In genomic region chr4:106317179-106318055, GRCm38 (mm10) we compare ENCODE assay signal across 8 mouse cellular contexts. TPM values are rescaled to one million over a fixed set of nuclear protein-coding genes. Genes with fewer than 3 reads are reported as not detected.
A peak's percentile ranks its signal among the peaks of the same experiment; 100 is the strongest.
DNase-seq lines count a peak whose midpoint lies in the region; ATAC-seq and TF ChIP-seq lines count a peak whose summit lies in the region.

No protein-coding gene starts in this region.

- WGBS in heart, embryonic 13.5 days = 13% methylated on average over 19 of the region's 19 CpGs
- WGBS in liver, embryonic 11.5 days = 12% methylated on average over 19 of the region's 19 CpGs
- 11% methylated on average over 19 of the region's 19 CpGs for WGBS in stomach, embryonic 15.5 days

- H3K36me3 ChIP-seq in G1E (replicated peaks) = peaks cover 22% of the 10 kb centered on the region
- H3K36me3 ChIP-seq in heart, embryonic 13.5 days = peaks cover 6% of the 10 kb centered on the region
- H3K36me3 ChIP-seq in liver, embryonic 11.5 days (ENCODE audit: control insufficient read depth, insufficient read depth, low read length) = no peaks in the 10 kb centered on the region
- no peaks in the 10 kb centered on the region for H3K36me3 ChIP-seq in stomach, embryonic 15.5 days

- no peaks in the 10 kb centered on the region for H3K9me3 ChIP-seq in G1E (replicated peaks)
- no peaks in the 10 kb centered on the region for H3K9me3 ChIP-seq in heart, embryonic 13.5 days
- H3K9me3 ChIP-seq in liver, embryonic 11.5 days (ENCODE audit: control insufficient read depth, low read length) = no peaks in the 10 kb centered on the region
- H3K9me3 ChIP-seq in stomach, embryonic 15.5 days = no peaks in the 10 kb centered on the region

- peak overlapping the region; percentile 92 for H3K27ac ChIP-seq in left cerebral cortex, adult 2 months
- H3K27ac ChIP-seq in heart, embryonic 13.5 days (replicated peaks) = peak overlapping the region; percentile 88
- H3K27ac ChIP-seq in liver, embryonic 11.5 days (ENCODE audit: low read depth, low read length) = peak overlapping the region; percentile 92
- H3K27ac ChIP-seq in stomach, embryonic 15.5 days = peak overlapping the region; percentile 90

- DNase-seq in left cerebral cortex, adult 2 months (ENCODE audit: extremely low spot score in 1 of 2, low spot score in 2 of 2) = no peak
- no peak for DNase-seq in left cerebral cortex, postnatal 10 days (ENCODE audit: extremely low spot score in 1 of 2, low spot score in 2 of 2)
- DNase-seq in G1E (ENCODE audit: low spot score) = peak; percentile 32
- DNase-seq in cerebellum, adult 9-11 months = peak; percentile 21
- DNase-seq in liver, embryonic 11.5 days (ENCODE audit: low spot score) = peak; percentile 54
- no peak for DNase-seq in ovary, postnatal 14 days (ENCODE audit: low spot score)

- peak; percentile 19; the same call in 1 of the 2 replicates for ATAC-seq in G1E (ENCODE audit: extremely low read depth, insufficient number of reproducible peaks, low FRiP score, poor library complexity, severe bottlenecking)
- no peak for ATAC-seq in heart, embryonic 13.5 days (ENCODE audit: extremely low read depth, insufficient number of reproducible peaks, low FRiP score, low TSS enrichment)
- ATAC-seq in liver, embryonic 11.5 days (replicated peaks; ENCODE audit: low FRiP score) = peak; percentile 30
- no peak for ATAC-seq in stomach, embryonic 15.5 days (ENCODE audit: insufficient read depth, low FRiP score, low read depth)

- H3K27me3 ChIP-seq in G1E (ENCODE audit: insufficient read depth, low read length) = no peaks in the 10 kb centered on the region
- H3K27me3 ChIP-seq in heart, embryonic 13.5 days (replicated peaks) = no peaks in the 10 kb centered on the region
- no peaks in the 10 kb centered on the region for H3K27me3 ChIP-seq in liver, embryonic 11.5 days (replicated peaks; ENCODE audit: control insufficient read depth, insufficient read depth, low read length)
- H3K27me3 ChIP-seq in stomach, embryonic 15.5 days (replicated peaks) = no peaks in the 10 kb centered on the region

- peak overlapping the region; percentile 95 for H3K4me3 ChIP-seq in left cerebral cortex, adult 2 months
- peak overlapping the region; percentile 92 for H3K4me3 ChIP-seq in G1E (ENCODE audit: low read depth, low read length)
- H3K4me3 ChIP-seq in heart, embryonic 13.5 days = peak overlapping the region; percentile 93
- H3K4me3 ChIP-seq in liver, embryonic 11.5 days (ENCODE audit: low read depth, low read length) = peak overlapping the region; percentile 97
- peak overlapping the region; percentile 93 for H3K4me3 ChIP-seq in stomach, embryonic 15.5 days (replicated peaks)

- no peak for TF ChIP-seq CTCF in left cerebral cortex, adult 2 months (IDR thresholded peaks at IDR 0.05)
- no peak for TF ChIP-seq CTCF in G1E (IDR thresholded peaks at IDR 0.05; ENCODE audit: low read depth, low read length)

- peak overlapping the region; percentile 83 for H3K4me2 ChIP-seq in heart, embryonic 13.5 days
- H3K4me2 ChIP-seq in liver, embryonic 11.5 days = peak overlapping the region; percentile 90
- H3K4me2 ChIP-seq in stomach, embryonic 15.5 days = peak overlapping the region; percentile 85

- H3K4me1 ChIP-seq in G1E (ENCODE audit: insufficient read depth, low read depth, low read length) = peaks cover 45% of the 10 kb centered on the region
- H3K4me1 ChIP-seq in heart, embryonic 13.5 days = peaks cover 57% of the 10 kb centered on the region
- H3K4me1 ChIP-seq in liver, embryonic 11.5 days (replicated peaks; ENCODE audit: control insufficient read depth, insufficient read depth, low read length) = peaks cover 29% of the 10 kb centered on the region
- H3K4me1 ChIP-seq in stomach, embryonic 15.5 days = peaks cover 9% of the 10 kb centered on the region; the same call in 1 of the 2 replicates

- H3K9ac ChIP-seq in heart, embryonic 13.5 days = peak overlapping the region; percentile 90
- peak overlapping the region; percentile 94 for H3K9ac ChIP-seq in liver, embryonic 11.5 days (ENCODE audit: low read depth, low read length)
- peak overlapping the region; percentile 92 for H3K9ac ChIP-seq in stomach, embryonic 15.5 days

- intact Hi-C loops in left cerebral cortex, adult 2 months (cut with DNase I) = loop anchor here (2.0 kb wide), 2 partner anchors 55 to 89 kb away; no protein-coding TSS in a partner anchor
- intact Hi-C loops in left cerebral cortex, postnatal 10 days (cut with DNase I) = loop anchor here (5.0 kb wide), 1 partner anchor 55 kb away; no protein-coding TSS in a partner anchor

RNA-seq across cellular contexts. Expression of gene Usp24, which starts 1.4 kb away (rescaled TPM):
- 10 to 100 TPM; 43.1 to 44.0 TPM for total RNA-seq in left cerebral cortex, adult 2 months (2021)
- 10 to 100 TPM; 47.2 to 48.0 TPM for total RNA-seq in left cerebral cortex, postnatal 10 days (2021)
- total RNA-seq in G1E (2014; fragmentation: Nextera tagmentation) (55.7 and 63.7 TPM in 2 replicates), G1E (2017) (44.6 and 49.7 TPM in 2 replicates)
- 9.6 and 11.8 TPM in 2 replicates for polyA plus RNA-seq in G1E (2012)
- polyA plus RNA-seq in heart, embryonic 13.5 days (2015; fragmentation: Nextera tagmentation; extraction: Ambion mirVana) = 5.6 and 6.3 TPM in 2 replicates
- 12.6 and 15.1 TPM in 2 replicates for polyA plus RNA-seq in liver, embryonic 11.5 days (2014; fragmentation: Nextera tagmentation; extraction: Ambion mirVana)
- polyA plus RNA-seq in stomach, embryonic 15.5 days (2015; fragmentation: Nextera tagmentation; extraction: Ambion mirVana) = 7.6 and 9.7 TPM in 2 replicates

Comparison
In these comparisons a context has a peak if more than half of its experiments do, and no peak if none do; other contexts are left out.
1. DNase-seq: peak in G1E (single experiment), cerebellum, adult 9-11 months (single experiment) and liver, embryonic 11.5 days (single experiment); none in left cerebral cortex, adult 2 months (0 of 2), left cerebral cortex, postnatal 10 days (0 of 2) and ovary, postnatal 14 days (single experiment).
2. ATAC-seq: peak in G1E (single experiment) and liver, embryonic 11.5 days (single experiment); none in heart, embryonic 13.5 days (single experiment) and stomach, embryonic 15.5 days (single experiment).
3. Peak in every context shown above with its lines, with median percentiles within 50 percentile points of each other: H3K27ac ChIP-seq, H3K4me3 ChIP-seq, H3K4me2 ChIP-seq and H3K9ac ChIP-seq.